Mouse (Mus musculus): Measurements from ENCODE around the gene Efna2. TPM values are rescaled to one million over a fixed set of nuclear protein-coding genes. Genes with fewer than 3 reads are reported as not detected.

Efna2 gene
- total RNA-seq, 2 experiments from 2014 or later, result 6.5 to 7.5 TPM

GRCm38 (mm10) chr10:80226416-80227165 is 47.3 kb downstream of the Efna2 start, which contains the start of gene Mum1:
Mum1 (plus strand) TSS chr10:80226434.
- peak; percentile 96 to 97 for DNase-seq (ENCODE audit: low spot score in 2 of 2)

GRCm38 (mm10) chr10:80227166-80227539 is 47.9 kb downstream of the Efna2 start:
- no peak for DNase-seq (ENCODE audit: low spot score in 2 of 2)

- no peak for DNase-seq (ENCODE audit: low spot score in 2 of 2)
Observed at GRCm38 (mm10) chr10:80227877-80228775, 48.8 kb downstream of the Efna2 start.

GRCm38 (mm10) chr10:80236145-80236825 is 57.0 kb downstream of the Efna2 start:
- no peak for DNase-seq (ENCODE audit: low spot score in 2 of 2)

GRCm38 (mm10) chr10:80237020-80237419 is 57.7 kb downstream of the Efna2 start:
- DNase-seq (ENCODE audit: low spot score in 2 of 2), result no peak

GRCm38 (mm10) chr10:80238306-80238705 is 59.0 kb downstream of the Efna2 start:
- no peak for DNase-seq (ENCODE audit: low spot score in 2 of 2)

Other genes starting within 250 kb of the Efna2 start
- gene Wdr18, start 219.3 kb upstream of the Efna2 start, total RNA-seq (2021), result 10 to 100 TPM; 42.6 to 45.3 TPM
- under 1 TPM; 0.25 to 0.39 TPM for gene Grin3b, start 208.8 kb upstream of the Efna2 start, total RNA-seq (2021)
- gene Tmem259, start 195.2 kb upstream of the Efna2 start, total RNA-seq (2021), result 100 to 1,000 TPM; 146 to 147 TPM
- 10 to 100 TPM; 40.9 to 48.7 TPM for gene Cnn2, start 190.9 kb upstream of the Efna2 start, total RNA-seq (2021)
- gene Abca7, start 183.0 kb upstream of the Efna2 start, total RNA-seq (2021), result 10 to 100 TPM; 21.9 to 23.0 TPM
- 1 to 10 TPM; 7.1 to 8.5 TPM for gene Arhgap45, start 162.8 kb upstream of the Efna2 start, total RNA-seq (2021)
- gene Polr2e, start 139.7 kb upstream of the Efna2 start, total RNA-seq (2021), result 100 to 1,000 TPM; 103 to 112 TPM
- 100 to 1,000 TPM; 576 to 622 TPM for gene Gpx4, start 132.3 kb upstream of the Efna2 start, total RNA-seq (2021)
- gene Sbno2, start 73.9 kb upstream of the Efna2 start, total RNA-seq (2021), result 10 to 100 TPM; 51.7 to 53.2 TPM
- gene Stk11, start 63.7 kb upstream of the Efna2 start, total RNA-seq (2021), result 100 to 1,000 TPM; 130 to 139 TPM
- gene Atp5d, start 40.9 kb upstream of the Efna2 start, total RNA-seq (2021), result 100 to 1,000 TPM; 401 to 425 TPM
- gene Cbarp, start 38.6 kb upstream of the Efna2 start, total RNA-seq (2021), result 10 to 100 TPM; 49.1 to 72.7 TPM
- gene Midn, start 31.2 kb upstream of the Efna2 start, total RNA-seq (2021), result 100 to 1,000 TPM; 113 to 124 TPM
- gene Cirbp, start 13.5 kb upstream of the Efna2 start, total RNA-seq (2021), result 100 to 1,000 TPM; 296 to 322 TPM
- 1 to 10 TPM; 7.5 to 8.8 TPM for gene 1600002K03Rik, start 6.5 kb upstream of the Efna2 start, total RNA-seq (2021)
- gene Mum1, start 47.0 kb downstream of the Efna2 start, total RNA-seq (2021), result 10 to 100 TPM; 48.9 to 50.4 TPM
- 100 to 1,000 TPM; 208 to 225 TPM for gene Ndufs7, start 69.6 kb downstream of the Efna2 start, total RNA-seq (2021)
- 100 to 1,000 TPM; 181 to 214 TPM for gene Gamt, start 81.5 kb downstream of the Efna2 start, total RNA-seq (2021)
- gene Dazap1, start 82.0 kb downstream of the Efna2 start, total RNA-seq (2021), result 100 to 1,000 TPM; 180 to 181 TPM
- 1,000 to 10,000 TPM; 1,413 to 1,504 TPM for gene Rps15, start 113.0 kb downstream of the Efna2 start, total RNA-seq (2021)
- 10 to 100 TPM in 1 of 2 experiments, 1 to 10 TPM in 1; 9.9 to 10.4 TPM for gene Apc2, start 116.5 kb downstream of the Efna2 start, total RNA-seq (2021)
- 10 to 100 TPM; 30.8 to 31.2 TPM for gene 2310011J03Rik, start 141.1 kb downstream of the Efna2 start, total RNA-seq (2021)
- gene Pcsk4, start 150.0 kb downstream of the Efna2 start, total RNA-seq (2021), result 1 to 10 TPM; 7.7 to 7.8 TPM
- 10 to 100 TPM; 13.1 to 26.7 TPM for gene Reep6, start 150.5 kb downstream of the Efna2 start, total RNA-seq (2021)
- gene Adamtsl5, start 168.9 kb downstream of the Efna2 start, total RNA-seq (2021), result 10 to 100 TPM; 12.8 to 13.2 TPM
- gene Plk5, start 177.0 kb downstream of the Efna2 start, total RNA-seq (2021), result under 1 TPM in 1 of 2 experiments, not detected in 1; 0.36 TPM
- gene Mex3d, start 208.2 kb downstream of the Efna2 start, total RNA-seq (2021), result 10 to 100 TPM; 25.4 to 26.7 TPM
- 100 to 1,000 TPM; 142 to 147 TPM for gene Mbd3, start 220.1 kb downstream of the Efna2 start, total RNA-seq (2021)
- 100 to 1,000 TPM; 535 to 613 TPM for gene Uqcr11, start 227.3 kb downstream of the Efna2 start, total RNA-seq (2021)

All from adrenal gland, postnatal 4 days (tissue).